Mouse (Mus musculus): ENCODE data around the gene Etl4. TPM values are rescaled to one million over a fixed set of nuclear protein-coding genes. Genes with fewer than 3 reads are reported as not detected.

Gene Etl4
- polyA plus RNA-seq, 1 experiment = 8.2 TPM

- Histone ChIP-seq H3K4me3 (replicated peaks; ENCODE audit: control insufficient read depth, low read depth, low read length) (no peak overlapping the region), H3K27ac (ENCODE audit: control insufficient read depth, insufficient read depth, low read depth, low read length, poor library complexity) (no peak overlapping the region; the same call in 1 of the 2 replicates), H3K4me1 (ENCODE audit: control insufficient read depth, insufficient read depth, low read length) (no peaks in the 10 kb centered on the region)
- WGBS = 10% methylated on average over 39 of the region's 39 CpGs
- TF ChIP-seq CTCF (IDR thresholded peaks at IDR 0.05; ENCODE audit: control insufficient read depth, insufficient read depth, low read length) (no peak), POLR2A (IDR thresholded peaks at IDR 0.05; ENCODE audit: borderline replicate concordance, control insufficient read depth, low read depth, low read length) (no peak)
Observed at GRCm38 (mm10) chr2:20519447-20520098, 610.0 kb downstream of the Etl4 start.

GRCm38 (mm10) chr2:20520099-20520475, 610.5 kb downstream of the Etl4 start:
- H3K4me3 ChIP-seq (replicated peaks; ENCODE audit: control insufficient read depth, low read depth, low read length) = no peak overlapping the region
- WGBS = 2% methylated on average over 12 of the region's 12 CpGs
- no peak for TF ChIP-seq POLR2A (IDR thresholded peaks at IDR 0.05; ENCODE audit: borderline replicate concordance, control insufficient read depth, low read depth, low read length)
- no peak for TF ChIP-seq CTCF (IDR thresholded peaks at IDR 0.05; ENCODE audit: control insufficient read depth, insufficient read depth, low read length)
- H3K4me1 ChIP-seq (ENCODE audit: control insufficient read depth, insufficient read depth, low read length) = no peaks in the 10 kb centered on the region
- no peak overlapping the region for H3K27ac ChIP-seq (ENCODE audit: control insufficient read depth, insufficient read depth, low read depth, low read length, poor library complexity)

GRCm38 (mm10) chr2:20520636-20521595, 611.3 kb downstream of the Etl4 start:
- 36% methylated on average over 23 of the region's 23 CpGs for WGBS
- Histone ChIP-seq H3K4me3 (replicated peaks; ENCODE audit: control insufficient read depth, low read depth, low read length) (no peak overlapping the region), H3K4me1 (ENCODE audit: control insufficient read depth, insufficient read depth, low read length) (no peaks in the 10 kb centered on the region), H3K27ac (ENCODE audit: control insufficient read depth, insufficient read depth, low read depth, low read length, poor library complexity) (no peak overlapping the region)
- TF ChIP-seq POLR2A (IDR thresholded peaks at IDR 0.05; ENCODE audit: borderline replicate concordance, control insufficient read depth, low read depth, low read length) (no peak), CTCF (IDR thresholded peaks at IDR 0.05; ENCODE audit: control insufficient read depth, insufficient read depth, low read length) (no peak)

- H3K4me1 ChIP-seq (ENCODE audit: control insufficient read depth, insufficient read depth, low read length) = no peaks in the 10 kb centered on the region
- H3K27ac ChIP-seq (ENCODE audit: control insufficient read depth, insufficient read depth, low read depth, low read length, poor library complexity) = no peak overlapping the region
- WGBS = 70% methylated on average over 11 of the region's 11 CpGs
- TF ChIP-seq POLR2A (IDR thresholded peaks at IDR 0.05; ENCODE audit: borderline replicate concordance, control insufficient read depth, low read depth, low read length) = no peak
- TF ChIP-seq CTCF (IDR thresholded peaks at IDR 0.05; ENCODE audit: control insufficient read depth, insufficient read depth, low read length) = no peak
- H3K4me3 ChIP-seq (replicated peaks; ENCODE audit: control insufficient read depth, low read depth, low read length) = no peak overlapping the region
Observed at GRCm38 (mm10) chr2:20521686-20522285, 612.2 kb downstream of the Etl4 start.

- 74% methylated on average over 3 of the region's 3 CpGs for WGBS
- H3K27ac ChIP-seq (ENCODE audit: control insufficient read depth, insufficient read depth, low read depth, low read length, poor library complexity) = no peak overlapping the region
- no peaks in the 10 kb centered on the region for H3K4me1 ChIP-seq (ENCODE audit: control insufficient read depth, insufficient read depth, low read length)
- H3K4me3 ChIP-seq (replicated peaks; ENCODE audit: control insufficient read depth, low read depth, low read length) = no peak overlapping the region
- TF ChIP-seq CTCF (IDR thresholded peaks at IDR 0.05; ENCODE audit: control insufficient read depth, insufficient read depth, low read length) (no peak), POLR2A (IDR thresholded peaks at IDR 0.05; ENCODE audit: borderline replicate concordance, control insufficient read depth, low read depth, low read length) (no peak)
Observed at GRCm38 (mm10) chr2:20523636-20524035, 614.1 kb downstream of the Etl4 start.

GRCm38 (mm10) chr2:20525879-20526593, 616.5 kb downstream of the Etl4 start:
- TF ChIP-seq CTCF (IDR thresholded peaks at IDR 0.05; ENCODE audit: control insufficient read depth, insufficient read depth, low read length) (no peak), POLR2A (IDR thresholded peaks at IDR 0.05; ENCODE audit: borderline replicate concordance, control insufficient read depth, low read depth, low read length) (no peak)
- Histone ChIP-seq H3K4me1 (ENCODE audit: control insufficient read depth, insufficient read depth, low read length) (no peaks in the 10 kb centered on the region), H3K27ac (ENCODE audit: control insufficient read depth, insufficient read depth, low read depth, low read length, poor library complexity) (no peak overlapping the region), H3K4me3 (replicated peaks; ENCODE audit: control insufficient read depth, low read depth, low read length) (no peak overlapping the region)
- WGBS = 39% methylated on average over 4 of the region's 4 CpGs

GRCm38 (mm10) chr2:20526856-20527255, 617.3 kb downstream of the Etl4 start:
- WGBS = 79% methylated on average over 3 of the region's 3 CpGs
- Histone ChIP-seq H3K4me1 (ENCODE audit: control insufficient read depth, insufficient read depth, low read length) (no peaks in the 10 kb centered on the region), H3K4me3 (replicated peaks; ENCODE audit: control insufficient read depth, low read depth, low read length) (no peak overlapping the region), H3K27ac (ENCODE audit: control insufficient read depth, insufficient read depth, low read depth, low read length, poor library complexity) (no peak overlapping the region)
- no peak for TF ChIP-seq POLR2A (IDR thresholded peaks at IDR 0.05; ENCODE audit: borderline replicate concordance, control insufficient read depth, low read depth, low read length)
- no peak for TF ChIP-seq CTCF (IDR thresholded peaks at IDR 0.05; ENCODE audit: control insufficient read depth, insufficient read depth, low read length)

All from bone marrow, adult 2 months (tissue).